Mouse (Mus musculus) skeletal muscle tissue, postnatal 0 days (tissue): ENCODE measurements around the gene Cfc1. TPM values are rescaled to one million over a fixed set of nuclear protein-coding genes. Genes with fewer than 3 reads are reported as not detected.

Experiments used
- polyA plus RNA-seq: library from polyadenylated mRNA; unstranded; fragments of >200 nt; fragmentation: Nextera tagmentation; extraction: Ambion mirVana; gene quantifications from 2 replicates; pipeline ENCODE4 v1.2.1, GENCODE M21; 2015

Gene Cfc1
- not detected in 2 replicates for polyA plus RNA-seq

GRCm38 (mm10) chr1:34535043-34535698 lies at the start of gene Cfc1:
Cfc1 (plus strand) TSS chr1:34535648.

GRCm38 (mm10) chr1:34560843-34561242 lies 25.4 kb downstream of the Cfc1 start, which contains the start of gene Prss40:
Prss40 (minus strand) TSS chr1:34560943.

GRCm38 (mm10) chr1:34578851-34579781 lies 43.7 kb downstream of the Cfc1 start, which contains the start of gene Amer3:
Amer3 (plus strand) TSS chr1:34579657.

Other genes with a start within 250 kb of the Cfc1 start
- 33.8 and 37.6 TPM in 2 replicates for gene Ccdc115, start 96.0 kb upstream of the Cfc1 start, polyA plus RNA-seq
- 27.6 and 36.9 TPM in 2 replicates for gene Imp4, start 95.8 kb upstream of the Cfc1 start, polyA plus RNA-seq
- 17.1 and 20.4 TPM in 2 replicates for gene Ptpn18, start 75.9 kb upstream of the Cfc1 start, polyA plus RNA-seq
- not detected in 2 replicates for gene Prss39, start 37.2 kb upstream of the Cfc1 start, polyA plus RNA-seq
- gene Prss40, start 25.3 kb downstream of the Cfc1 start, polyA plus RNA-seq: not detected in 2 replicates
- gene Amer3, start 44.0 kb downstream of the Cfc1 start, polyA plus RNA-seq: not detected in 2 replicates